Mouse (Mus musculus) adrenal gland, postnatal 36 days (tissue): ENCODE data around the gene Nr0b2. TPM values are rescaled to one million over a fixed set of nuclear protein-coding genes. Genes with fewer than 3 reads are reported as not detected.

Source experiments
- microRNA-seq: library from miRNA; unstranded; fragments of <30 nt; microRNA quantifications from one replicate; pipeline ENCODE4 v1.2.0, GENCODE M21; 2021
- total RNA-seq, 2 experiments: library from RNA; stranded (reverse); gene quantifications; 2 replicates each; pipeline ENCODE4 v1.2.3; 2021

Nr0b2 gene
- total RNA-seq, 2 experiments from 2014 or later = 27.9 to 52.7 TPM

Small RNA genes within 50 kb of the gene (microRNA-seq; reads per million reads assigned to microRNA genes)
- not detected for gene Gm23158

Other genes with a start within 250 kb of the Nr0b2 start
- gene Wdtc1, start 199.9 kb upstream of the Nr0b2 start, total RNA-seq = 10 to 100 TPM; 44.6 to 63.8 TPM
- 10 to 100 TPM; 48.6 to 54.2 TPM for gene Slc9a1, start 183.7 kb upstream of the Nr0b2 start, total RNA-seq
- 1 to 10 TPM; 1.0 to 3.5 TPM for gene Tent5b, start 73.2 kb upstream of the Nr0b2 start, total RNA-seq
- 1 to 10 TPM; 3.4 to 4.6 TPM for gene Trnp1, start 54.8 kb upstream of the Nr0b2 start, total RNA-seq
- gene Kdf1, start 34.4 kb upstream of the Nr0b2 start, total RNA-seq = 1 to 10 TPM in 1 of 2 experiments, under 1 TPM in 1; 0.76 to 4.6 TPM
- 100 to 1,000 TPM; 152 to 166 TPM for gene Nudc, start 7.4 kb upstream of the Nr0b2 start, total RNA-seq
- gene Gpatch3, start 21.4 kb downstream of the Nr0b2 start, total RNA-seq = 1 to 10 TPM; 4.8 to 5.7 TPM
- 10 to 100 TPM; 16.4 to 21.4 TPM for gene Gpn2, start 31.0 kb downstream of the Nr0b2 start, total RNA-seq
- 1 to 10 TPM; 1.2 to 1.4 TPM for gene Sfn, start 48.8 kb downstream of the Nr0b2 start, total RNA-seq
- gene Zdhhc18, start 96.8 kb downstream of the Nr0b2 start, total RNA-seq = 10 to 100 TPM; 15.2 to 24.9 TPM
- gene Pigv, start 119.3 kb downstream of the Nr0b2 start, total RNA-seq = 10 to 100 TPM; 17.7 to 20.8 TPM
- 10 to 100 TPM; 51.8 to 54.7 TPM for gene Arid1a, start 203.4 kb downstream of the Nr0b2 start, total RNA-seq